Mouse (Mus musculus) naive thymus-derived CD4-positive, alpha-beta T cell, adult 2 months (primary cell): ENCODE results near the gene Bex3.
"Not testable (repeated sequence)": the region's sequence is repeated elsewhere in the genome, so short reads cannot be mapped to it uniquely, and the experiment has no call there.

Experiments
- DNase-seq: peaks from one replicate; pipeline ENCODE4 v3.0.0-alpha.2; 2011; ENCODE audit warnings: low read depth

Bex3 gene

DNA sequence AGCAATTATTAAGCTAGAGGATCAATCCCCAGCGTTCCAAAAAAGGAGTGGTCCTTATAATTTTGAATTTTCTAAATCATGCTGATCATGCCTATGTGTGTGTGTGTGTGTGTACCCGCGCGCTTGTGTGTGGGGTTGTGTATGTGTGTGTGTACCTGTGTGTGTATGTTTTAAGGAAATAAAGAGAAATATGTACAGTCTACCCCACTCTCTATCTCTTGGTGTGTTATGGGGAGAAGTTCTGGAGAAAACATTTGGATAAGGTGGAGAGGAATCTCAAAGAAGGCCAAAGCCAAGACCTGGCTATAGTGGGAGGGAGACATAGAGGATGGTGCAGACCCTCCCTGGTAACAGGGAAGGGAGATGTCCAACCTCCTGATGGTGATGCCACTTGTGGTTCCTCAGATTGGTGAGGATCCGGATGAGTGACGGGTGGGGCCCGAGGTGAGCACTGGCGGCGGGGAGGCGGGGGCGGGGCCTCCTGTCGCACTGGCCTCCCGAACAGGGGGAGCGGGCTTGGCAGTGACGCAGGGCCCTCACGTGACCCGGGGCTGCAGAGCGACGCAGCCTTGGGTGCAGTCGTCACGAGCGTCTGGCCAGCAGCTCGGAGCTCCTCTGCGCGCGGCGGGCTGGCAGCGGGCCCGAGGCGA is at the start of gene Bex3:
Bex3 (plus strand) TSS at position 511 of the 650 bp plus-strand sequence.
- DNase-seq = peak; percentile 46

DNA sequence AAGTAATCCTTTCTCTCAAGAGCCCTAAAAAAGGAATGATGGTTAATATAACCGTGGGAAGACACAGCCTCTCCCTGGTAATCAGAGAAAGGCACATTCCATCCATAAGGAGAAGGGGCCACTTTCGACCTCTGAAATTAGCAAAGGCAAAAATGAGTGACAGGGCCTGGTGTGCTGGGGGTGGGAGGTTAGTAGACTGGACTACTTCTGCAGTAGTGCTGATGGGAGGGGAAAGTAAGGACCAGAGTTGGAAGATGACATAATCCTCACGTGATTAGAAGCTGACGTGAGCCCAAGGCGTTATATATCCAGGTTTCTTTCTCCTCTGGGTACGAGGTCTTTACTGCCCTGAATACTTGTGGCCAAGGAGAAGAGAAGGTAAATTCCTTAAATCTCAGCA is 46.3 kb upstream of the Bex3 start:
- DNase-seq = no peak

DNA sequence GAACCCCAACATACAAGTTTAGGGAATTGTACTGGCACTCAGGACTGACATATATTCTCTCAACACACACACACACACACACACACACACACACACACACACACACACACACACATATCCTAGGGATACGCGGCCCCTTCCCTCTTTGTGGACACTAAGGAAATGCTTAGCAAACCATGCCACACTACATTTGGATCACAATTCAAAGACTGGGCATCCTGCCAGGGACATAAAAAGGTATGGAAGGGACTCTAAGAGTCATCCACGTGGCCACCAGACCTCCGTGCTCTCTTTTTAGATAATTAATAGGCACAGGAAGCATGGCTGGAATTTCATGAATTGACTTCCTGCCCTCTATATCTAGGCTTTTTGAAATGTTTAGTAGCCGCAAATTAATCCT is 42.3 kb upstream of the Bex3 start:
- no peak for DNase-seq

DNA sequence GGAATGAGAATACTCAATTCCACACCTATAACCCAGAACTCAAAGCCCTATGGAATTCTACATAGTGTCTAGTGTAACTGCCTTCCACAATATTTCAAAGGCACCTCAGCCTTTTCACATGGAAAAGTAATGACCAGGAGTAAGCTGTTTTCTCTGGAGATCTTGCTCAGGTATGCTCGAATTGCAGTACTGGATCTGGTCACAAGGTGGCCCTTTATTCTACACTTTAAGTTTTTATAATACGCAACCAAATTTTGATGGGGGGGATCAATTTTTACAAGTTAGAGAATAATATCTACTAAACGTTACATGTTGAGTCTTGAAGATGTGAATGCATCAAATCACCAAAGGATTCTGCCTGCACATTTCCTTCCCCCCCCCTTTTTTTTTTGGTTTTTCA is 31.9 kb upstream of the Bex3 start:
- peak; percentile 60 for DNase-seq

DNA sequence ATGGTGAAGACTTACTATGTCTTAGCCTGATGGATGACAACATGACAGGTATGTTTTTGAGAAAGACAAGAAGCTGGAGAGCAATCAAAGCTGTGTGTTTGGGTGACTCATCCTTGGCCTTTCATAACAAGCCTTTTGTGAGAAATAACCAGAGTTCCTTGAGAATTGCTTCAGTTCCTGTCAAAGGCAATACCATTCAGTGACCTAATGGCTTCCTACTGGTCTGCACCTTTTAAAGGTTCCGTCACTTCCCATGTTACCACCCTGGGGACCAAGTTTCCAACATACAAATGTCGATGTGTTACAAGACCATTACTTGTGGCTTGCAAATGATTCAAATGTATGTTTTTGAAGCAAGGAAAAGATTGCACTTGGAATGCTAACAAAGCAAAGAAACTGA is 26.9 kb upstream of the Bex3 start:
- DNase-seq = no peak

DNA sequence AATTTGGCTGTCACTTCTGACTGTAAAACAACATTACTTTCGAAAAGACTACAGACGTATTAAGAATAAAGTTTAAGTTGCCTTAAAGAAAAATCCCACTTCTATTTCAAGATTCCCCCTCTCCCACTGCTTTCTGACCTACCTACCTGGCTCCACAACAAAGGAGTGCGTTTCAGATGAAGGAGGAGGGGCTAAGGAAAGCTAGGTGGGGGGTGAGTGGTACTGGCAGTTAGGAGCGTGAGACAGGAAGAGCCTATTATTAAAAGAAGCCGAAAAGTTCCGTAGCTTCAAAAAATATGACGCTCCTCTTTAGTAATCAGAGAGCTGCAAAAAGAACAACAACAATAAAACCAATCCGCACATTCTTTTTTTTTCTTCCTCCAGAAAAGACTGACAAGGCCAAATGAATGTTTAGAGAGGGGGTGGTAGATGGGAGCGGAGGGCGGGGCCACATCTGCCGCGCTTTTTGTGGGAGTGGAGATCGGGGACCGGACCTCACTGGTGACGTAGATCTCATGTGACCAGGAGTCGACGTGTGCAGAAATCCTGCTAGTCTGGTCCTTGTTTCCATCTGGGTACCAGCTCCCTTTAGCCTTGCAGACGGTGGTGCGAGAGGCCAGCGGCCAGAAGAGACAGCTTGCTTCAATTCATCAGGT is 25.4 kb upstream of the Bex3 start, which contains the start of gene Tceal9:
Tceal9 (plus strand) TSS at position 506 of the 656 bp plus-strand sequence.
- peak; percentile 70 for DNase-seq

DNA sequence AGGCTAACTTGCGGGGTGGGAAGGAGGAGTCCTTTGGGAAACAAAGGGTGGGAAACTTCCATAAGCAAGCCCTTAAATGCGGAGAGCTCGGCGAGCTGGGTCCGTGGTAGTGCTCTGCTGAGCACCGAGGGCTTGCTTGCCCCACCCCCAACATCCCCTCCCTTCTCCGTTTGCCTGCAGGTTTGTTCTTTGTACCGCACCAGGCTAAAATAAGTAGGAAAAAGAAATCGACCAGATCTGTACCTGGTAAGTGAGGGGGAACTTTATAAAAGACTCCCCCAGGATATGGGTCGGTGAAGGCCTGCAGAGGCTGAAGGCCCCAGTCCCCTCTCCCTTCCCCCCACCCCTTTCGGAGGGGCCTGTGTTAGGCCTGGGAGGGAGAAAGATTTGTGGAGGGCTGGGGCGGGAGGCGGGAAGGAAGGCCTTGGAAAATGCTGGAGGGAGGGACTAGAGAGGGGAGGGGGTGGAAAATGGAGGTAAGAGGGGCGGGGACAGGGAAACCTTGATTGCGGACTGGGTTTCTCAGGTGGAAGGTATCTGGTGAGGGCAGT is 24.5 kb upstream of the Bex3 start:
- peak; percentile 30 for DNase-seq

DNA sequence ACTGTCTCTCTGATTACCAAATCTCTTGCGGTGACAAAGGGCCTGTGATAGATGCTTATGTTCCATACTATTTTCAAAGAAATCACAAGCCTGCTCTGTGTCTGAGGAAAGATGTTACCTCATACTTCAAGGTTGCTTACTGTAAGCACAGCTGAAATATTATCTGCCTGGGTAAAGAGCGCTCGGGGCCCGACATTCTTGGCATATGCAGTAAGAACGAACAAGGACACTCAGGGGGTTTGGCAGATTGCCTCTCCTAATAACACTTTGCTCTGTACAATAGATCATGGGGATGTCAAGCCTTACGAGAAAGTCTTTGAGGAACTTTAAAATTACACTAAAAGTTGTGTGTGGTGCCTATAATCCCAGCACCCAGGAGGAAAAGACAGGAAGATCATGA is 21.2 kb upstream of the Bex3 start:
- no peak for DNase-seq

DNA sequence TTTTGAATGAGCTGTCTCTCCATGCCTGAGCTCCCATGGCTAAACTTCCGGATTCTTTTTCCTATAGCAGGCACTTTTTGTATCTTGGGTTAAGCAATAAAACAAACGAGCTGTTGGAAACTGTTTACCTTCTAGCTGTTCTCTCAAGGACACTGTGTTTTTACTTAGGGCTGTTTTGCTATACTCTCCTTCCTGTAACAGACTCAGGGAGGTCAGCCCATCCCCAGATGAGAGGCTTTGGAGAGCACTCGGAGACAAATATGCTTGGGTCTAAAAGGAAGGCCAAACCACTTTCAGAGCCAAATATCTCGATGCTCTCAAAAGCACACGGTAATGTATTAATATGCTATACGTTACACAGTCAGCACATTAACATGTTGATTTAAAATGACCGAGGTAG is 20.4 kb upstream of the Bex3 start:
- DNase-seq = no peak

DNA sequence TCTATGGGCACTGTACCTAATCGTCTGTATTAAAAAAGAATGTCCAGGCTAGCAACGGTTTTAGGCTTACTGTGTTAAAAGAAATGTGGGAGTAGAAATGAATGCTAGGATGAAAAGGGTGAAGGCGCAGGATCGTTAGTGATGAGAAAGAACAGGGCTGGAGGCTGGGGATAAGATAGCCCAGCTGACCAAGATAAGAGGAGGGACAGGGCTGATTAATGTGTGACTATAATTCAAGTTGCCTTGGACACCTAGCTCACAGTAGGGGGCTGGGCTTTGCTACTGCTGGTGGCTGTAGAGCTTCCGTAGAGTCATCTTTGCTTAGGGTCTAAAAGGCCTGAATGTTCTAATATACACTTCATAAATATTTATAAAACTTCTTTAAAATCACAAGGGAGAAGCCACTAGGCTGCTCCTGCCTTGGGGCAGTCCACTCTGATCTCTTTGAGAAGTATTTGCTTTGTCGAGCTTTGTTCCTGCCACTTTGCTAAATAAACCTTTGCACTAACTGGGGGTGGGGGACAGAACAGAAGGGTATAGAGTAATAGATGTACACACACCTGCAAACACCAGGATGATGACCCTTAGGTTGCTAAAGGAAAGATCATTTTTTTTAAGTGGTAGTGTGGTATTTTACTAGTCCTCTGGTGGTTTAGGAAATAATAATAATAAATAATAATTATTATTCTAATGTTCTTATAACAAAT is 17.9 kb upstream of the Bex3 start:
- no peak for DNase-seq

DNA sequence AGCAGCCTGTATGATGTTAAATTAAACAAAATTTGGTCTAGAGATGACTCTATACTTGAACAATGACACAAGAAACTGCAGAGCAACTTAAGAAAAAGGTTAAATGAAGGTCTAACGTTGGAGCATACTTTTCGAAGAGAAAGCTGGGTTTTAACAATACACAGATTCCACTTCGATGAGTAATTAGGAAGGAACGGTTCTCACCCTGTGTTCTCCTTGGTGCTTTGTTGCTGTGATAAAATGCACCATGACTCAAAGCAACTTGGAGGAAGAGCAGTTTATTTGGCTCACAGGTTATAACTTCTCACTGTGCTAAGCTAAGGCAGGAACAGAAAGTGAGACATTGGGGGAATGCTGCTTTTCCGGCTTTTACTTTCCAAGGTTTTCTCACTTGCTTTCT is 2.3 kb upstream of the Bex3 start:
- DNase-seq = no peak

DNA sequence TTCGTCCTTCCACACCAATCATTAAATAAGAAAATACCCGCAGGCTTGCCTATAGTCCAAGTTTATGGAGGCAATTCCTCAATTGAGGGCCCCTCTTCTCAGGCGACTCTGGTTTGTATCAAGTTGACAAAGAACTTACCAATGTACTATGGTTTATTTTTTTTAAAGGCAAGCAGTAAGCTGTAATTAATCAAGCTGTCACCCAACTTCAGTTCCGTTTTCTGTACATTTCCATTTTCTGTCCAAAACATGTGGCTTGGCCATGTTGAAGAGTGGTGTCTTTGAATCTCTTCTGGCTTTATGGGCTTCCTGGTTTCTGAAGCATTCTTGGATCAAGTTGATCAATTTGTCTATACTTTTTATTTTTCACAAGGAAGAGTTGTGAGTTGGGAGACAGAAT is 1.9 kb upstream of the Bex3 start:
- no peak for DNase-seq

DNA sequence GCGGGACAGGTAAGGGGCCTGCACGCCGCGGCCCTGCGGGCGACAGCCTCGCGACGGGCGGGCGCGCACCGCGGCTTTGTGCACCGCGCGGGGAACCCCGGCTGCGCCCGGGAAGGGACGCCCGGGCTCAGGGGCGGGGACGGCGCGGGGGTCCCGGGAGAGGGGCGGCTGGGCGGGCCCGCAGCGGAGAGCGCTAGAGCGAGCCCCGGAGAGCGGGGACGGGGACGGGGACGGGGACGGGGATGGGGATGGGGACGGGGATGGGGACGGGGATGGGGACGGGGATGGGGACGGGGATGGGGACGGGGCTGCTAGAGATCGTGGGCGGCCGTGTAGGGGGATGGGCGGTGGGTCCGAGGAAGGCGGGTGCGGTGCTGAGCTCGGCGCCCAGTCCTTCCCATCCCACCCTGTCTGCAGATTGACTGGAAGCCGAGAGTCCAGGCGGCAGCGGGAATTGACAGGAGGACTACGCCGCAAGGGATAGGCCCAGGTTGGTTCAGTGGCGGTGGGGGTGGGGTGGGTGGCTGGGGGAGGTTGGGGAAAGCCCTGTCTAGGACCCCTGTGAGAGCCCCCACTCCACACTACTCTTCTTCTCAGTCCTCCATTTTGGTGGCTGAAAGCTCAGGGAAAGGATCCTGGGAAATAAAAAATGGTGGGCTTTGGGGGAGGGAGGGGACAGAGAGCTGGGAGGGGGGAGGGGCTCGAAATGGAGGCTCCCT is 499 bp downstream of the Bex3 start:
- DNase-seq = not testable (repeated sequence)

DNA sequence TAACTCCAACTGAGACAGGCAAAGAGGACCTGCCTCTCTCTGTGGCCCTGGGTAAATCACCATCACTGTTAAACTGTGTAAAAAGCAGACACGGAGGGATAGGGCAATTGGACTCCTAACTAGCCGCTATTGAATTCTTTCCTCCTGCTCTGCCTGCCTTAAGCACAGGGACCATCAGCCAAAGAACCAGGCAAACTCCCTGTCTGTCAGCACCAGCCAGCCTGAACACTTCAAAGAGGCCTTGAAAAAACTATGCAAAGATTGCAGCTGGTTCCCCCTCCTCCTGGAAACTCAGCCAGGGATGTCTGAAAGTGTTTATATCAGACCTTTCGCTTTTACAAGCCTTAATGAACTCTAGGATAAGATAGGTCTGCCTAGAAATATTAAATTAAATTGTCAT is 4.5 kb downstream of the Bex3 start:
- no peak for DNase-seq

DNA sequence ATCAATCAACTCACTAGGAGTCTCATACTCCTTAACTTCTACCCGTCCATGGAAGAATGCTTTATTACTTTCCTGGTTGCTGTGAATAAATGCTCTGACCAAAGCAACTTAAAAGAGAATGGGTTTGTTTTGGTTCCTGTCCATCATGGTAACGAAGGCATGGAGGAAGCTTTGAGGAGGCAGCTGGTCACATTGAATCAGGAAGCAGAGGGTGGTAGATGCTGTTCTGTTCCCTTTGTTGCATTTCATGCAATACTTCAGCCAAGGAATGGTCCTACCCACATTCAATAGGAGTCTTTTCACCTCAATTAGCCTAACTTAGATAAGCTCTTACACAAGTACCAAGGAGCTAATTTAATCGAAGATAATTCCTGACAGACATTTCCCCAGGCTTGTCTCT is 5.3 kb downstream of the Bex3 start:
- no peak for DNase-seq

DNA sequence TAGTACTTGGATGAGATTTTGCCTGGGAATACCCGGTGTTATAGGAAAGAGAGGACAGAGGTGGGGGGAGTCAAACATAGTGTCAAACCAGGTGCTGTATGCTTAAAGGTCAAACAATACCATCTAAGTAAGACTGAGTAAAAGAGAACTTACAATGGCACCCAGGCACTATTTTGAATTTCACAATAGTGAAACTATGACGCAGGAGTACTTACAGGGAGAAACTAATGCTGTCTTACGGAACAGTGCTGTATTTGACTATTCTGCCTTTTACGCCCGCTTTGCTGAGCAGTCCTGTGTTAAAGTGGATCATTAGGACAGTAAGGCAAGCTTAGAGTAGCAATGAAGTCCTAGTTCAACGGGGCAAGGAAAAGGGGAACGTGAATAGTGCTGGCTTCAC is 7.5 kb downstream of the Bex3 start:
- DNase-seq = no peak

DNA sequence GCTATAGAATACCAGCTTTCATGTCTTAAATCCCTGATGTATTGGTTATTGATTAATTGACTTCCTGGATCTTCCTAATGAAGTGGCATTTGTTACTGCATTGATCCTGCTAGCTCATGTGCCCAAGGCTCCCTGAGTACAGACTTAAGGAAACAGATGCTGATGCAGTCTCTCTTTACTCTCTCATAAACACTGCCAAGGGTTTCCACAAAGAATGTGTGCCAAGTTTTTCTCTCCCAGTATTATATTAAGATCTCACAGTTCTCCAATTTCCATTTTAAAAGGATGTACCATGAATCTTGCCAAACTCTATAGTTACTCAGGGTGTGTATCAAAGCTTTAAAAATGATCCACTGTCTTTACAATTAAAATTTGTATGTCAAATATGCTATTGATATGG is 8.3 kb downstream of the Bex3 start:
- no peak for DNase-seq

DNA sequence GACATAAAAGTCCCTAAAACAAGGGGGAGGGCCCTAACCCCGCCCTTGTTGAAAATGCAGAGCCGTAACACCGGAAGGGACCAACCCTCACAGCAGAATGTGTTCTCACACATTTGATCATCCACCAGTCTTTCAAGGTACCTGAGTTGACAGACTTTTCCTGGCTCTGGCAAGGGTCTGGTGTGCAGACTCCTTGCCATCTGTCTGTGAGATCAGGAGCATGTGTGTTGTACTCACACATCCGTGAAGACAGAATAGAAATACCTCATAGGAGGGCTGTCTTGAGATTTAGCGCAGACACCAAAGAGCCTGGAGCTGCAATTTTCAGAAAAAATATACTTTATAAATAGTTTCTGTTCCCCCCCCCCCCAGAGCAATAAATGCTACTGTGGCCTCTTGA is 9.4 kb downstream of the Bex3 start:
- DNase-seq = no peak

DNA sequence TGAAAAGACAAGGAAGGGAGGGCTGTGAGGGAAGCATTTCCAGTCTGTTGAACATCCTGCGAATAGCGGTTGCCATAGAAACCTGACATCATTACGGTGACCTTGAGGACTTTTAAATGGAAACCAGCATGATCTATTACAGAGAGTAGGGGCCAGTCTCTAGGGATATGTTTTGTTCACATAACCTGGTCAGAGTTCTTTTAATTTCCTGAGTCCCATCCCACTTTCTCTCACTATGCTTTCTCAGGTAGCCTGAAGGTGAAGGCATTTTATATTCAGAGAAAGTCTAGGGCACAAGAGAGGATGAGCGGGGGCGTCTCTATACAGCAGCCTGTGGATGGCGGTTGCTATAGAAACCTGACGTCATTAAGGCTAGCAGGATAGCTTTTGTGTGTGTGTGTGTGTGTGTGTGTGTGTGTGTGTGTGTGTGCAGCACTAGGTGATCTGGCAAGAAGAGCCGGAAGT is 20.8 kb downstream of the Bex3 start:
- DNase-seq = no peak

DNA sequence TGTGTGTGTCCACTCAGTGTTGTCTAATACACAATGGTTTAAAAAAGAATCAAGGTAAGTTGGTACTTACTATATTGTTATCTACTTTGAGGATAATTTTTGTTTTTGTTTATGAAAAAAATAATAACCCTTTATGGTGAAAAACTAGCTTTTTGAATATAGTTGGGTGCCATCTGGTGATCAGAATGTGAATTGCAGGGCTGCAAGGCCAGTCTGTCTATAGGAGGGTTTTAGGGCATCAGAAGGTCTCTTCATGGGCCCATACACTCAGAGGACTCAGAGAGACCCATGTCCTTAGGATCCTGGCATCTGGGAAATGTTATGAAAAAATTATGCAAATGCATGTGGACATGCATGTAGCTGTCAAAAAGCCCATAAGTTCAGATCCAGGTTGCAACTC is 34.2 kb downstream of the Bex3 start:
- DNase-seq = peak; percentile 54

DNA sequence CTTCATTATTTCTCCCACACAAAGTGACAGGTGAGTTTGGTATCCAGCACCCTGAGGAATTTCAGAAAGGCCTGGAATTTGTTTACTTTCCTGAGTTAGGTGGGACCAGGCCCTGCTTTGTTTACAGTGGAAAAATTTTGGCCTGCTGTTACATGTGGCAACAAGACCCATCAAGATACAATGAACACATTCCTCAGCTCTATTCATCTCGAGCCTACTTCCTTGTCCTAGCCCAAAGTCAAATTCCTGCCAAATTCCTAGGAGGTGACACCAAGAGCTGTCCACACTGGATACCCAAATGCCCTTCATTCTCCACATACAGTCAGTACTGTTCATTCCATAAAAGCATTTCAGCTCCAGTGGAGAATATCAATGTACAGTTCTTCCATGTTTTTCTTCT is 36.1 kb downstream of the Bex3 start:
- DNase-seq = no peak

DNA sequence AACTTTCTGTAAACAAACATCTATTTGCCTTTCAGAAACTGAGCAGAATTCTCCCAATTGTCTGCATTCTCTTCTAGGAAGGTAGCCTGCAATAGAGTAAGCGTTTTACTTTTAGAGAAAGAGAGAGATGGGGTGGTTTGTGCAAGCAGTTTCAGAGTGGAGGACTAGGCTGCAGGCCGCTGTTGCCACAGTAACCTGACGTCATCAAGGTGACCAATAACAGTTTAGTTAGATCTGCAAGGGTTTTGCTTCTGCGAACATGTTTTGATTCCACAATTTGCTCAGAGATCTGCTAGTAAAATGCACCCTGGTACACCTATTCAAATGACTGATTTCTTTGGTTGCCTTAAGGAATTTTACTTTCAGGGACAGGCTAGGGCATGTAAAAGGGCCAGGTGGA is 43.2 kb downstream of the Bex3 start:
- no peak for DNase-seq
